Comparison of ENCODE assay signal across 20 mouse cellular contexts in the genomic region with DNA sequence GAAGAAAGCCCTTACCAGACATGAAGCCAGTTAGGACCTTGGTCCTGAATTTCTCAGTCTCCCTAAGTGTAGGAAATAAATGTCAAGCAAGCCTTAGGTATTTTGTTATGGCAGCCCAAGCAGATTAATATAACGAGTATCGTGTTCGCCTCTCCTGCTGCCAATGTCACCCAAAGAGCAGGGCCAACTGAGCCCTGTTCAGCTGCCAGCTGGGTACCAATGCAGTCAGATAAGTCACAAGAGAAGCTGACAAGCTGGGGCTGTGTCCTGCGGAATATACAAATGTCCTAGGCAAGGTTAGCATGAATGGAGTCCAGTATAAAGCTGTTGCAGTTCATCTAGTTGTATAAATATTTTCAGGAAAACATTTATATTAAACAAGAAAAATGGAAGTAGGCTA.
DNase-seq lines count a peak whose midpoint lies in the region; ATAC-seq and TF ChIP-seq lines count a peak whose summit lies in the region.
"Had no signal": no experiment of that assay in that cellular context is flagged by ENCODE, and none has a peak within 500 bp of the region (broad histone marks: within the 10 kb centered on the region; RNA-seq: fewer than 3 reads in every experiment).

No protein-coding gene starts in this region.

- H3K4me3 ChIP-seq in heart, embryonic 11.5 days (ENCODE audit: low read depth, low read length): no peak overlapping the region
- H3K4me3 ChIP-seq in gastrocnemius, adult 2 months: no peak overlapping the region
- H3K4me3 ChIP-seq: hindbrain, embryonic 10.5 days; neural tube, embryonic 12.5 days had no signal

- H3K27ac ChIP-seq in heart, embryonic 11.5 days (ENCODE audit: low read depth, low read length): no peak overlapping the region
- peak overlapping the region; percentile 57 for H3K27ac ChIP-seq in gastrocnemius, adult 2 months
- H3K27ac ChIP-seq: hindbrain, embryonic 10.5 days; liver, embryonic 14.5 days; neural tube, embryonic 12.5 days had no signal

- H3K36me3 ChIP-seq in heart, embryonic 11.5 days (ENCODE audit: control insufficient read depth, insufficient read depth, low read length): no peaks in the 10 kb centered on the region
- H3K36me3 ChIP-seq: hindbrain, embryonic 10.5 days; neural tube, embryonic 12.5 days had no signal

- 90% methylated on average over 4 of the region's 4 CpGs for WGBS in heart, embryonic 11.5 days (ENCODE audit: insufficient replicate concordance)

- peak; percentile 27 to 54 for DNase-seq in heart, adult 9 months (ENCODE audit: low spot score in 2 of 2)
- DNase-seq in gastrocnemius, adult 2 months: peak; percentile 78
- DNase-seq in gastrocnemius, postnatal 14 days: peak; percentile 37
- peak; percentile 33 to 60 for DNase-seq in heart, postnatal 10 days
- DNase-seq in thymus, postnatal 14 days: no peak
- no peak for DNase-seq in right cerebral cortex, adult 18-20 months
- DNase-seq: cerebellum, adult 18-20 months; embryo, embryonic 11 days; kidney, adult 18-20 months; kidney, postnatal 14 days; left cerebral cortex, postnatal 4 days; spleen, adult 18-20 months; thymus, postnatal 4 days had no signal

- peaks cover 9% of the 10 kb centered on the region; the same call in 1 of the 2 replicates for H3K4me1 ChIP-seq in heart, embryonic 11.5 days (ENCODE audit: control insufficient read depth, insufficient read depth, low read length)
- H3K4me1 ChIP-seq: hindbrain, embryonic 10.5 days; neural tube, embryonic 12.5 days had no signal

- no peak for ATAC-seq in heart, embryonic 11.5 days (replicated peaks; ENCODE audit: insufficient number of reproducible peaks, low FRiP score, low TSS enrichment)
- ATAC-seq in erythroid progenitor cell, adult 5-6 weeks (replicated peaks; ENCODE audit: low FRiP score, poor library complexity, severe bottlenecking): no peak
- ATAC-seq: forebrain, embryonic 16.5 days had no signal

- no peak overlapping the region for H3K9ac ChIP-seq in heart, embryonic 11.5 days (ENCODE audit: low read depth, low read length)
- H3K9ac ChIP-seq: liver, embryonic 14.5 days; neural tube, embryonic 12.5 days had no signal

- intact Hi-C loops in gastrocnemius, adult 2 months (cut with DNase I): loop anchor here (5.0 to 10.0 kb wide), 2 partner anchors 66 to 157 kb away; no protein-coding TSS in a partner anchor
- intact Hi-C loops in gastrocnemius, postnatal 14 days (cut with DNase I; ENCODE audit: low total_unique reads): no loop called here
- intact Hi-C loops in heart, postnatal 10 days (cut with DNase I): no loop called here

- H3K4me2 ChIP-seq in heart, embryonic 11.5 days: no peak overlapping the region
- H3K4me2 ChIP-seq: midbrain, embryonic 11.5 days; neural tube, embryonic 12.5 days had no signal

- H3K9me3 ChIP-seq in heart, embryonic 11.5 days (replicated peaks; ENCODE audit: control insufficient read depth, low read length): no peaks in the 10 kb centered on the region
- H3K9me3 ChIP-seq: hindbrain, embryonic 10.5 days; neural tube, embryonic 12.5 days had no signal

- TF ChIP-seq CTCF in gastrocnemius, adult 2 months (IDR thresholded peaks at IDR 0.05): no peak

- no peaks in the 10 kb centered on the region for H3K27me3 ChIP-seq in heart, embryonic 11.5 days (ENCODE audit: control insufficient read depth, insufficient read depth, low read length)
- H3K27me3 ChIP-seq: neural tube, embryonic 12.5 days had no signal

Comparison
In these comparisons a context has a peak if more than half of its experiments do, and no peak if none do; other contexts are left out.
1. DNase-seq: peak in heart, adult 9 months (2 of 2), gastrocnemius, adult 2 months (single experiment), gastrocnemius, postnatal 14 days (single experiment) and heart, postnatal 10 days (2 of 2); none in thymus, postnatal 14 days (single experiment) and right cerebral cortex, adult 18-20 months (single experiment).